Mouse (Mus musculus) MEL-GATA-1-ER (cell line): ENCODE data around the gene Zfp493.
A peak's percentile ranks its signal among the peaks of the same experiment; 100 is the strongest.
"Not testable (repeated sequence)": the region's sequence is repeated elsewhere in the genome, so short reads cannot be mapped to it uniquely, and the experiment has no call there.

Experiments
- DNase-seq: peaks from one replicate; pipeline ENCODE4 v3.0.0-alpha.2; 2012; ENCODE audit warnings: low read depth; ENCODE audit errors: extremely low read depth

Zfp493 gene

DNA sequence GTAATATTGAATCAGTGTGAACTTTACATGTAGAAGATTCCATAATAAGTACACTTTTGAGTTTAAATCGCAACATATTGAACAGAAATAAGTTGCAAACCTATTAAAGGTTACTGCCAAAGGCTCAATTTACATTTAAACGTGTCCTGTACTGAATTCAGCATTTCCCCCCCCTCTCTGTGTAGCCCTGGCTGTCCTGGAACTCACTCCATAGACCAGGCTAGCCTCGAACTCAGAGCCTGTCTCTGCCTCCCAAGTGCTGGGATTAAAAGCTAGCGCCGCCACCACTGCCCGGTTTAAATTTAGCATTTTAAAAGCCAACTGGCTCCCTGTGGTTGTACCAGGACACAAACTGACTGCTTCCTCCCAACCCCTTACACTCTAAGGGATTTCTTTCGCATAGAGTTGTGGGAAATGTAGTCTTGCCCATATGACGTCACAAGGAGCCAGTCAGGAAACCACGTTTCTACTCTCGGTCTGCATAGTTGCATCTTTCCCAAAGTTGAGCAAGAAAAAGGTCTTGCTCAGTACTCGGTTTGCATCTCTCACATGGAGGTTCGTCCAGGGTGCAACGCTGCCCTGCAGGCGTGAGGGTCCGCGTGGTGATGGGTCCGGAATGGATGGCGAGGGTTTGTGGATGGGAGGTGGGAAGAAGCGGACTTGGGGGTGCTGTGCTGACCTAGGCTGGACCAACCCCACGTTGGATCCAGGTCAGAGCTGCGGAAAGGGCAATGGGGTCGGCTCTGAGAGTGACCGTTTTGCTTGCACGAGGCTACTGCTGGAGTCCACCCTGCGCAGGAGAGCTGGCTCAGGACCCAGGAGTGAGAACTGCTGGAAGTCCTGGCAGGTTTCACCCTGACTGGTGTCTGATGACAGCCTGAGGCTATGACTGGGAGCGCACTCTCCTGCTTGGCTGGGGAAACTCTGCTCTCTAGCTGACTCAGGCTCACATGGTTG lies at the start of gene Zfp493:
TSS of gene Zfp493 (plus strand) at position 429 of the 957 bp plus-strand sequence.
- DNase-seq = no peak

GRCm38 (mm10) chr13:67734391-67734790 lies 45.1 kb upstream of the Zfp493 start:
- DNase-seq = not testable (repeated sequence)

- no peak for DNase-seq
These were observed 36.6 kb upstream of the Zfp493 start for GRCm38 (mm10) chr13:67742941-67743340.

GRCm38 (mm10) chr13:67743896-67744295 lies 35.6 kb upstream of the Zfp493 start:
- DNase-seq = no peak

DNA sequence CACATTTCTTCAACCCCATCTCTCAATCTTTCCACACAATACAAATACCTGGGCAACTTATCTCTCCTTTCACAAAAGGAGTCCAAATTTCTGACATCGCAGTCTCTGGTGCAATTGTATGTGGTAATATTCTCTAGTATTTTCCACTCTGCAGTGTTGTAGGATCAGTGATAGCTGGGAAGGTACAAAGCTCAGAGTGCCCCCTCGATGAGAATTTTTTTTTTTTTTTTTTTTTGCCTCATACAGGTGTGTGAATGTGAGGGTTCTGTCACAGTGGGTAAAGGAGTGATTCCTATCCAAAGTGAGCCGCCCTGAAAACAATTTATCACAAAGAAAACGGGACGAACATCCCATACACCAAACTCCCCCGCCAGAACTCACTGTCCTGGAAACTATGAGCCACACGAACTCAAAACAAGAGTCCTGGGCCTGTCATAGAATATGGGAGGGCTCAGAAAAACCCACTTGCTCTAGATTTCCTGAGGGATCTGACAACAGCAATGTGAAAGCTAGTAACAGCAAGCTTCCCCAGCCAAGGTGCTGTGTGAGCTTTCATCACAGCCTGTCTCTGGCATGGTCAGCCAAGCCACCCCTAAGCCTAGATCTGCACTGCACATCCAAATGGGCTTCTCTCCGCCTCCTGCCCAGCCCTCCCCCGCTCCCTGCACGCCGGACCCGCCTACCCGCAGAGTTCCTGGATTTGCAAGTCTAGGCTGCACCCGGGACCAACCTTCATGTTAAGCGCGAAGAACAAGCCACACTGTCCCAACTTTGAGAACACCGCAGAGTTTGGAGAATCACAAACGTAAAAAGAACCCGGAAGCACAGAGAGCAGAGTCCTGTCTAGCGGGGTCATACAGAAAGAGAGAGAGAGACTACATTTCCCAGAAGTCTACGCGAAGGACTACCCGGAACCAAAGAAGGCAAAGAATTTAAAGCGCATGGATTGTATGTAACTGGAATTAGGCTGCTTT lies 24.9 kb upstream of the Zfp493 start, which contains the start of gene Zfp85:
TSS of gene Zfp85 (minus strand) at position 896 of the 974 bp plus-strand sequence.
- DNase-seq = peak; percentile 63

- no peak for DNase-seq
These were observed 23.7 kb upstream of the Zfp493 start for GRCm38 (mm10) chr13:67755761-67756160.

DNA sequence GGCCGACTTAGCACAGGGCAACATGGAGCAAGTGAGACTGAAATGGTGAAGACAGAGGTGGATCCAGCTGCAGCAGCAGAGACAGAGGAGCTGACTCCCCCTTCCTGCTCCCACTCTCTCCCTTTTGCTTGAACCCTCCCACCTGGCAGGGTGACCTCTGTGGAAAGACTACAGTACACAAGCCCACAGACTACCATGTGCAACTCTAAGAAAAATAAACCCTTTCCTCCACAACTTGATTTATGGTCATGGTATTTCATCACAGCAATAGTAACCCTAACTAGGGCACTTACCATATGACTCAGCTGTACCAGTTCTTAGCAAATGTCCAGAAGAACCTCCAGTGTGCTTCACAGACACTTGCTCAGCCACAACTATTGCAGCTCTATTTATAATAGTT lies 19.5 kb upstream of the Zfp493 start:
- no peak for DNase-seq

- no peak for DNase-seq
These were observed 16.3 kb upstream of the Zfp493 start for GRCm38 (mm10) chr13:67763031-67763768.

- DNase-seq = no peak
These were observed 12.5 kb downstream of the Zfp493 start for GRCm38 (mm10) chr13:67791921-67792455.

GRCm38 (mm10) chr13:67798618-67799017 lies 19.1 kb downstream of the Zfp493 start:
- DNase-seq = no peak

DNA sequence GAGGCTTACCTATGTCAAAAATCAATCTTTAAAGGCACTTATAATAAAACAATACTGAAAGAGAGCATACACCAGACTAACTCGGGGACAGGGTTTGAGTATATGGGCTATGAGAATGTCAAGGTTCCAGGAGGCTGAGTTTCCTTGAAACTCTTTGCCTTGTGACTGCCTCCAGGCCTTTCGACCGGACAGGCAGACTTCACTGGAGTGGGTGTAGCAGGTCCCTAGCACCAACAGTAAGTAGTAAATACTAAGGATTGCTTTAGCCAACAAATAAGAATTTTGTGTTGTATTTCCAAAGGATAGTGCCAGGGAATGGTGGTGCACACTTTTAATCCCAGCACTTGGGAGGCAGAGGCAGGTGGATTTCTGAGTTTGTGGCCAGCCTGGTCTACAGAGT lies 19.7 kb downstream of the Zfp493 start:
- DNase-seq = not testable (repeated sequence)

DNA sequence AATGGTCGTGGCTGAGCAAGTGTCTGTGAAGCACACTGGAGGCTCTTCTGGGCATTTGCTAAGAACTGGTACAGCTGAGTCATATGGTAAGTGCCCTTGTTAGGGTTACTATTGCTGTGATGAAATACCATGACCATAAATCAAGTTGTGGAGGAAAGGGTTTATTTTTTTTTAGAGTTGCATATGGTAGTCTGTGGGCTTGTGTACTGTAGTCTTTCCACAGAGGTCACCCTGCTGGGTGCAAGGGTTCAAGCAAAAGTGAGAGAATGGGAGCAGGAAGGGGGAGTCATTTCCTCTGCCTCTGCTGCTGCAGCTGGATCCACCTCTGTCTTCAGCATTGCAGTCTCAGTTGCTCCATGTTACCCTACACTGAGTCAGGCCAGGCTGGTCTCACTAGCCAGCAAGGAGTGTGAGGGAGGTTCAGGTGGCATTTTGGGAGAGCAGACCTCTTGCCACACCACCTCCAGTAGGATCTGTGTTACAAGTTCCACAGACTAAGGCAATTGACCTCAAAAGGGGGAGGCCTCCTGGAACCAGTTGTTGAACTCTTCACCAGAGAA lies 32.2 kb downstream of the Zfp493 start:
- no peak for DNase-seq

GRCm38 (mm10) chr13:67812961-67813709 lies 33.6 kb downstream of the Zfp493 start:
- no peak for DNase-seq

GRCm38 (mm10) chr13:67813710-67814660 lies 34.5 kb downstream of the Zfp493 start, which contains the start of gene Zfp273:
Gene Zfp273, plus strand, starts transcription at chr13:67813740.
- DNase-seq = peak; percentile 77

DNA sequence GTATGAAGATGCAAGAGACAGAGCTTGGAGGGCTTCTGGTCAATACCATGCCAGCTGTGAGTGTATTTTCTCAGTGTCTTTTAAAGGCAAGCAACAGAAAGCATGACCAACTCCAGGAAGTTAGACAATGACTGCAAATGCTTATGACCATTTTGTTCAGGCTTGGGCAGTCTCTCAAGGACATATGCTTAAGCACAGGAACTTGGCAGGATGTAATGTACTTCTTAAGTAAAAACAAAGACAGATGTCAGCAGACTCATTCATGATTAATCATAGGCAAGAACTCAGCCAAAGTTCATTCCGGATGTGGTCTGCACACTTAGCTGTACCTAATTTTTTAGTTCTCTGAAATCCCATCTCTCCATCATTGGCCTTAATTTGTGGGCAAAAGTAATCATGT lies 39.1 kb downstream of the Zfp493 start:
- no peak for DNase-seq

DNA sequence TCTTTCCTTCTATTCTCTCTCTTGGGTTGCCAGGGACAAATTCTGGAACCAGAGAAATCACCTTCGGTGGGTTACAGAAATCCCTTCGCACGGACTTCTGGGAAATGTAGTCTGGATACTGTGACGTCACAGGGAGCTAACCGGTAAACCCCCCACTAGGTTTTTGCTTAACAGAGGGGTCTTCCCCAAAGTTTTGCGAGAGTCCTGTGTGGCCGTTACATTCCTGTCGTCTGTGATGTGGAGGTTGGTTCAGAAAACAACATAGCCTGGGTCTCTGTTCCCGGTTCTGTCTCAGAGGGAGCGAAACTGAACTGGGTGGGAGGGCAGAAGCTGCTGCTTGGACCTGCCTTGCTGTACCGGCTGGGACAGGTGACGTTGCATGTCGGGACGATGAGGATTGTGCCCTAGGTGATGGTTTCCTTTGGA lies 51.4 kb downstream of the Zfp493 start, which contains the start of gene Gm10037:
TSS of gene Gm10037 (plus strand) at position 196 of the 426 bp plus-strand sequence.
- no peak for DNase-seq

- DNase-seq = not testable (repeated sequence)
These were observed 53.6 kb downstream of the Zfp493 start for GRCm38 (mm10) chr13:67833137-67833536.
